Mouse (Mus musculus) hindbrain, embryonic 10.5 days (tissue): ENCODE measurements at regions not wholly inside any gene's neighbourhood (a gene's known extent, or its start where the extent isn't known, plus 50 kb on each side); places are given as distances from the start of the nearest gene placed in this dataset.

ENCODE experiments used
- DNase-seq: peaks from one replicate; pipeline ENCODE4 v3.0.0-alpha.2; 2017; ENCODE audit warnings: low spot score
- H3K27ac ChIP-seq: fragments of 300-500 bp; sonication (generic); 2 replicates; pipeline ENCODE4 v1.5.1; 2016; ENCODE audit warnings: mild to moderate bottlenecking, moderate library complexity
- H3K27me3 ChIP-seq: fragments of 300-500 bp; sonication (generic); 2 replicates; pipeline ENCODE4 v1.6.1; 2016; ENCODE audit warnings: mild to moderate bottlenecking; ENCODE audit not compliant: poor library complexity, insufficient read depth, severe bottlenecking
- H3K36me3 ChIP-seq: fragments of 300-500 bp; sonication (generic); 2 replicates; pipeline ENCODE4 v1.6.1; 2016; ENCODE audit warnings: mild to moderate bottlenecking, moderate library complexity
- H3K4me1 ChIP-seq: fragments of 300-500 bp; sonication (generic); replicated peaks from 2 replicates; pipeline ENCODE4 v1.6.1; 2016; ENCODE audit warnings: mild to moderate bottlenecking
- H3K4me3 ChIP-seq: fragments of 300-500 bp; sonication (generic); 2 replicates; pipeline ENCODE4 v1.5.1; 2016; ENCODE audit warnings: mild to moderate bottlenecking, moderate library complexity
- H3K9me3 ChIP-seq: fragments of 300-500 bp; sonication (generic); 2 replicates; pipeline ENCODE4 v1.6.1; 2016; ENCODE audit warnings: mild to moderate bottlenecking, moderate library complexity
- WGBS: fragments of 180-500 bp; shearing (Covaris S2); methylation state at CpG from one replicate; pipeline ENCODE4 v1.1.7; 2016; 5-methylcytosine and 5-hydroxymethylcytosine counted together

- WGBS: 50% methylated on average over 6 of the region's 6 CpGs
- H3K27ac ChIP-seq: no peak overlapping the region
- no peak overlapping the region for H3K4me3 ChIP-seq
- H3K9me3 ChIP-seq: no peaks in the 10 kb centered on the region
- no peaks in the 10 kb centered on the region for H3K27me3 ChIP-seq
- no peaks in the 10 kb centered on the region for H3K36me3 ChIP-seq
- no peak for DNase-seq
- H3K4me1 ChIP-seq: peaks cover 3% of the 10 kb centered on the region; the same call in 1 of the 2 replicates
Observed at GRCm38 (mm10) chr3:49842119-49842518, 85.0 kb upstream of the Pcdh18 start.

GRCm38 (mm10) chr3:49840448-49841156 is 83.5 kb upstream of the Pcdh18 start:
- 0 out of 2 replicates have a peak overlapping the region, but pooled peaks have one; percentile 3 for H3K27ac ChIP-seq
- no peak for DNase-seq
- WGBS: 74% methylated on average over 10 of the region's 10 CpGs

GRCm38 (mm10) chr3:49814401-49814800 is 57.3 kb upstream of the Pcdh18 start:
- H3K36me3 ChIP-seq: no peaks in the 10 kb centered on the region
- no peaks in the 10 kb centered on the region for H3K27me3 ChIP-seq
- H3K4me1 ChIP-seq: no peaks in the 10 kb centered on the region
- WGBS: 80% methylated on average over 5 of the region's 5 CpGs
- no peak for DNase-seq
- H3K4me3 ChIP-seq: no peak overlapping the region
- H3K27ac ChIP-seq: no peak overlapping the region
- H3K9me3 ChIP-seq: no peaks in the 10 kb centered on the region

More at GRCm38 (mm10) chr3:49840448-49841156, 83.5 kb upstream of the Pcdh18 start:
- Histone ChIP-seq H3K4me1 (peaks cover 3% of the 10 kb centered on the region; the same call in 1 of the 2 replicates), H3K27me3 (no peaks in the 10 kb centered on the region), H3K4me3 (no peak overlapping the region), H3K36me3 (no peaks in the 10 kb centered on the region), H3K9me3 (no peaks in the 10 kb centered on the region)

- Histone ChIP-seq H3K27me3 (no peaks in the 10 kb centered on the region), H3K9me3 (no peaks in the 10 kb centered on the region), H3K27ac (no peak overlapping the region), H3K4me3 (no peak overlapping the region), H3K36me3 (no peaks in the 10 kb centered on the region), H3K4me1 (0 out of 2 replicates have a peak, but pooled peaks cover 5% of the 10 kb centered on the region)
- 59% methylated on average over 5 of the region's 5 CpGs for WGBS
- DNase-seq: no peak
Observed at GRCm38 (mm10) chr3:49807721-49808120, 50.6 kb upstream of the Pcdh18 start.

GRCm38 (mm10) chr3:49807280-49807679 is 50.2 kb upstream of the Pcdh18 start:
- Histone ChIP-seq H3K36me3 (no peaks in the 10 kb centered on the region), H3K9me3 (no peaks in the 10 kb centered on the region), H3K27me3 (no peaks in the 10 kb centered on the region), H3K27ac (no peak overlapping the region), H3K4me1 (0 out of 2 replicates have a peak, but pooled peaks cover 5% of the 10 kb centered on the region), H3K4me3 (no peak overlapping the region)
- WGBS: 48% methylated on average over 1 of the region's 1 CpGs
- no peak for DNase-seq
